Mouse (Mus musculus): ENCODE results near the gene Wdr45. TPM values are rescaled to one million over a fixed set of nuclear protein-coding genes. Genes with fewer than 3 reads are reported as not detected.

Wdr45 gene
- 29.1 and 38.9 TPM in 2 replicates for polyA plus RNA-seq (2012)

GRCm38 (mm10) chrX:7714135-7714899 lies at the start of gene Wdr45:
Gene Wdr45, plus strand, starts transcription at chrX:7714333.

GRCm38 (mm10) chrX:7670921-7671623 lies 43.1 kb upstream of the Wdr45 start, which contains the start of gene Plp2:
Gene Plp2, minus strand, starts transcription at chrX:7671390.

GRCm38 (mm10) chrX:7680864-7681263 lies 33.3 kb upstream of the Wdr45 start, which contains the start of gene Magix:
Gene Magix, minus strand, starts transcription at chrX:7681251.

GRCm38 (mm10) chrX:7696954-7697381 lies 17.2 kb upstream of the Wdr45 start, which contains the start of gene Gpkow:
Gene Gpkow, plus strand, starts transcription at chrX:7697131.

GRCm38 (mm10) chrX:7721514-7722281 lies 7.6 kb downstream of the Wdr45 start, which contains the start of gene Gm45208:
Gene Gm45208, plus strand, starts transcription at chrX:7722245.

GRCm38 (mm10) chrX:7728215-7728921 lies 14.2 kb downstream of the Wdr45 start, which contains the start of gene Praf2:
Gene Praf2, plus strand, starts transcription at chrX:7728439.

GRCm38 (mm10) chrX:7750432-7751116 lies 36.4 kb downstream of the Wdr45 start, which contains the start of gene Ccdc120:
Gene Ccdc120, minus strand, starts transcription at chrX:7750905.

GRCm38 (mm10) chrX:7762137-7762920 lies 48.2 kb downstream of the Wdr45 start, which contains the start of gene Tfe3:
Gene Tfe3, plus strand, starts transcription at chrX:7762560.

Other genes starting within 250 kb of the Wdr45 start
- gene Foxp3, start 140.7 kb upstream of the Wdr45 start, polyA plus RNA-seq (2012): 0.33 TPM in 1 of 2 replicates, not detected in the other
- gene Ppp1r3f, start 140.1 kb upstream of the Wdr45 start, polyA plus RNA-seq (2012): 1.0 and 1.5 TPM in 2 replicates
- 54.9 and 59.4 TPM in 2 replicates for gene Ccdc22, start 108.8 kb upstream of the Wdr45 start, polyA plus RNA-seq (2012)
- gene Cacna1f, start 107.2 kb upstream of the Wdr45 start, polyA plus RNA-seq (2012): 0.15 and 0.20 TPM in 2 replicates
- gene Syp, start 75.9 kb upstream of the Wdr45 start, polyA plus RNA-seq (2012): 0.37 and 0.49 TPM in 2 replicates
- 21.9 and 25.7 TPM in 2 replicates for gene Prickle3, start 57.1 kb upstream of the Wdr45 start, polyA plus RNA-seq (2012)
- gene Plp2, start 42.9 kb upstream of the Wdr45 start, polyA plus RNA-seq (2012): 78.6 and 85.3 TPM in 2 replicates
- gene Magix, start 33.1 kb upstream of the Wdr45 start, polyA plus RNA-seq (2012): 0.02 and 0.16 TPM in 2 replicates
- gene Gpkow, start 17.2 kb upstream of the Wdr45 start, polyA plus RNA-seq (2012): 7.6 and 9.3 TPM in 2 replicates
- 5.4 and 5.5 TPM in 2 replicates for gene Gm45208, start 7.9 kb downstream of the Wdr45 start, polyA plus RNA-seq (2012)
- gene Praf2, start 14.1 kb downstream of the Wdr45 start, polyA plus RNA-seq (2012): 13.0 and 14.3 TPM in 2 replicates
- gene Ccdc120, start 36.6 kb downstream of the Wdr45 start, polyA plus RNA-seq (2012): 9.2 and 12.0 TPM in 2 replicates
- gene Tfe3, start 48.2 kb downstream of the Wdr45 start, polyA plus RNA-seq (2012): 35.0 and 39.3 TPM in 2 replicates
- gene Gripap1, start 75.4 kb downstream of the Wdr45 start, polyA plus RNA-seq (2012): 30.7 and 49.9 TPM in 2 replicates
- 0.55 and 0.57 TPM in 2 replicates for gene Kcnd1, start 108.0 kb downstream of the Wdr45 start, polyA plus RNA-seq (2012)
- gene Otud5, start 127.0 kb downstream of the Wdr45 start, polyA plus RNA-seq (2012): 82.6 and 87.6 TPM in 2 replicates
- 24.2 and 25.3 TPM in 2 replicates for gene Pim2, start 163.9 kb downstream of the Wdr45 start, polyA plus RNA-seq (2012)
- gene Slc35a2, start 169.7 kb downstream of the Wdr45 start, polyA plus RNA-seq (2012): 43.2 and 61.9 TPM in 2 replicates
- 168 and 179 TPM in 2 replicates for gene Pqbp1, start 184.9 kb downstream of the Wdr45 start, polyA plus RNA-seq (2012)
- gene Timm17b, start 185.0 kb downstream of the Wdr45 start, polyA plus RNA-seq (2012): 115 and 120 TPM in 2 replicates
- gene Gm10491, start 193.5 kb downstream of the Wdr45 start, polyA plus RNA-seq (2012): not detected in 2 replicates
- gene Gm10490, start 195.2 kb downstream of the Wdr45 start, polyA plus RNA-seq (2012): not detected in 2 replicates
- 0.06 TPM in 2 replicates for gene Pcsk1n, start 205.5 kb downstream of the Wdr45 start, polyA plus RNA-seq (2012)
- not detected in 2 replicates for gene Eras, start 214.3 kb downstream of the Wdr45 start, polyA plus RNA-seq (2012)
- 8.0 and 10.3 TPM in 2 replicates for gene Hdac6, start 233.6 kb downstream of the Wdr45 start, polyA plus RNA-seq (2012)